Mouse (Mus musculus) testis, adult 2 months (tissue): ENCODE measurements at regions not wholly inside any gene's neighbourhood (a gene's known extent, or its start where the extent isn't known, plus 50 kb on each side); places are given as distances from the start of the nearest gene placed in this dataset.

Experiments used
- H3K27ac ChIP-seq: fragments of 200-500 bp; 2 replicates; pipeline ENCODE4 v1.5.1; 2012; ENCODE audit warnings: low read depth, low read length; ENCODE audit not compliant: control insufficient read depth, insufficient read depth
- H3K27me3 ChIP-seq: fragments of 200-500 bp; 2 replicates; pipeline ENCODE4 v1.6.1; 2012; ENCODE audit warnings: mild to moderate bottlenecking, low read length, moderate library complexity; ENCODE audit not compliant: control insufficient read depth, insufficient read depth
- H3K36me3 ChIP-seq: fragments of 200-500 bp; 2 replicates; pipeline ENCODE4 v1.6.1; 2012; ENCODE audit warnings: mild to moderate bottlenecking, low read length; ENCODE audit not compliant: control insufficient read depth, insufficient read depth
- H3K4me1 ChIP-seq: fragments of 200-500 bp; 2 replicates; pipeline ENCODE4 v1.6.1; 2012; ENCODE audit warnings: low read length; ENCODE audit not compliant: control insufficient read depth, insufficient read depth
- H3K4me3 ChIP-seq: fragments of 200-500 bp; 2 replicates; pipeline ENCODE4 v1.5.1; 2012; ENCODE audit warnings: low read depth, mild to moderate bottlenecking, low read length, moderate library complexity, mixed read lengths; ENCODE audit not compliant: control insufficient read depth
- CTCF ChIP-seq: fragments of 200-500 bp; IDR thresholded peaks from 2 replicates; pipeline ENCODE4 v1.5.1; 2012; ENCODE audit warnings: low read depth, mild to moderate bottlenecking, inconsistent platforms, low read length, moderate library complexity; ENCODE audit not compliant: control insufficient read depth, insufficient read depth, insufficient replicate concordance
- POLR2A ChIP-seq: fragments of 200-500 bp; IDR thresholded peaks from 2 replicates; pipeline ENCODE4 v1.6.1; 2012; ENCODE audit warnings: low read depth, mild to moderate bottlenecking, inconsistent platforms, low read length, moderate library complexity; ENCODE audit not compliant: control insufficient read depth

- Histone ChIP-seq H3K27me3 (no peaks in the 10 kb centered on the region), H3K27ac (no peak overlapping the region), H3K36me3 (no peaks in the 10 kb centered on the region), H3K4me1 (no peaks in the 10 kb centered on the region), H3K4me3 (no peak overlapping the region)
- TF ChIP-seq CTCF (no peak), POLR2A (no peak)
These were observed 53.3 kb upstream of the Creb5 start for GRCm38 (mm10) chr6:53233777-53234176.

GRCm38 (mm10) chr6:53232616-53233015 lies 54.5 kb upstream of the Creb5 start:
- Histone ChIP-seq H3K4me1 (no peaks in the 10 kb centered on the region), H3K36me3 (no peaks in the 10 kb centered on the region), H3K27ac (no peak overlapping the region), H3K27me3 (no peaks in the 10 kb centered on the region), H3K4me3 (no peak overlapping the region)
- TF ChIP-seq POLR2A, result no peak
- TF ChIP-seq CTCF, result no peak

GRCm38 (mm10) chr6:53229350-53229749 lies 57.7 kb upstream of the Creb5 start:
- Histone ChIP-seq H3K36me3 (no peaks in the 10 kb centered on the region), H3K4me3 (no peak overlapping the region), H3K27me3 (no peaks in the 10 kb centered on the region), H3K4me1 (no peaks in the 10 kb centered on the region), H3K27ac (no peak overlapping the region)
- no peak for TF ChIP-seq POLR2A
- TF ChIP-seq CTCF, result no peak

GRCm38 (mm10) chr6:53222104-53222503 lies 65.0 kb upstream of the Creb5 start:
- H3K36me3 ChIP-seq, result no peaks in the 10 kb centered on the region
- H3K4me1 ChIP-seq, result no peaks in the 10 kb centered on the region
- no peak overlapping the region for H3K27ac ChIP-seq
- H3K4me3 ChIP-seq, result no peak overlapping the region
- H3K27me3 ChIP-seq, result no peaks in the 10 kb centered on the region
- no peak for TF ChIP-seq POLR2A
- no peak for TF ChIP-seq CTCF

GRCm38 (mm10) chr6:53221668-53222005 lies 65.4 kb upstream of the Creb5 start:
- Histone ChIP-seq H3K27ac (no peak overlapping the region), H3K4me1 (no peaks in the 10 kb centered on the region), H3K36me3 (no peaks in the 10 kb centered on the region), H3K27me3 (no peaks in the 10 kb centered on the region), H3K4me3 (no peak overlapping the region)
- TF ChIP-seq CTCF, result no peak
- TF ChIP-seq POLR2A, result no peak

GRCm38 (mm10) chr6:53220784-53221667 lies 66.0 kb upstream of the Creb5 start:
- H3K4me1 ChIP-seq, result no peaks in the 10 kb centered on the region
- H3K27ac ChIP-seq, result no peak overlapping the region
- H3K4me3 ChIP-seq, result no peak overlapping the region
- no peak for TF ChIP-seq POLR2A
- no peak for TF ChIP-seq CTCF
- no peaks in the 10 kb centered on the region for H3K36me3 ChIP-seq
- H3K27me3 ChIP-seq, result no peaks in the 10 kb centered on the region

GRCm38 (mm10) chr6:53218871-53219286 lies 68.2 kb upstream of the Creb5 start:
- TF ChIP-seq CTCF, result no peak
- TF ChIP-seq POLR2A, result no peak
- Histone ChIP-seq H3K4me1 (no peaks in the 10 kb centered on the region), H3K27ac (no peak overlapping the region), H3K36me3 (no peaks in the 10 kb centered on the region), H3K4me3 (no peak overlapping the region), H3K27me3 (no peaks in the 10 kb centered on the region)
